Mouse (Mus musculus) heart, adult 18-20 months (tissue): Measurements from ENCODE around the gene Rgs6. TPM values are rescaled to one million over a fixed set of nuclear protein-coding genes. Genes with fewer than 3 reads are reported as not detected.

ENCODE experiments used
- DNase-seq, 2 experiments: peaks; one replicate each; pipeline ENCODE4 v3.0.0; 2021 to 2022; ENCODE audit warnings: mixed read lengths in 1 of 2
- total RNA-seq, 2 experiments: library from RNA; stranded (reverse); gene quantifications; 2 replicates each; pipeline ENCODE4 v1.2.3; 2021

The Rgs6 gene
- total RNA-seq, 2 experiments from 2014 or later = 8.8 to 11.5 TPM

DNA sequence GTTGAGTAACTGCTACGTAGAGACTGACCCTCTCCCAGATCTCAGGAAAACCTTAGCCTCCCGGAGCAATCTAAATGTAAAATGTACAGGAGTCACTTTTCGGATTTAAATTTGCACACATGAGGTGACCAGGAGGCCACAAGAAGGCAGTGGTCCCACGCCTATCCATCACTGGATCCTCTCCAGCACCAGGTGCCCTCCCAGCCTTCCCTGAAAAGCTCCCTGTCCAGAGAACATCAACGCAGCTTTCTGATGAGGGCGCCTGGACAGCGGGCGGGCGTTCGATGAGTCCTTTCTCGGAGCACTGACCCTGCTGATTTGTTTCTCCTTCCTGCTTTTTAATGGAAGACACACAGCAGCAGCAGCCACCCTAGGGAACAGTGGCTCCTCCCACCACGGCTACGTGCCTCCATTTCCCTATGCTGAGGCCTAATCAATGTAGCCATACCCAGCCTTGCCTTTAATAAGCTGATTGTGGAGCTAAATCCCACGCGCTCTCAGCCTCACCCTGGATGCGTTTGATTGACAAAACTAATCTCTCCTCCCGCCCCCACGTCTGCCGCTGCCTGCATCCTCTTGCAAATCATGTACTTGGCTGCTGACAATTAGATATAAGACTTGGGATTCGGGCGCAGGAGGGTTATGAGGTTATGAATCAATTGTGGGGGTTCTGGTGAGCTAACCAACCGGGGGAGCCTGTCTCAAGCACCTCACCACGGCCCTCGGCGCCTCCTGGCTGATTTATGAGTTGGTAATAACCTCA, 449.9 kb downstream of the Rgs6 start:
- no peak for DNase-seq

DNA sequence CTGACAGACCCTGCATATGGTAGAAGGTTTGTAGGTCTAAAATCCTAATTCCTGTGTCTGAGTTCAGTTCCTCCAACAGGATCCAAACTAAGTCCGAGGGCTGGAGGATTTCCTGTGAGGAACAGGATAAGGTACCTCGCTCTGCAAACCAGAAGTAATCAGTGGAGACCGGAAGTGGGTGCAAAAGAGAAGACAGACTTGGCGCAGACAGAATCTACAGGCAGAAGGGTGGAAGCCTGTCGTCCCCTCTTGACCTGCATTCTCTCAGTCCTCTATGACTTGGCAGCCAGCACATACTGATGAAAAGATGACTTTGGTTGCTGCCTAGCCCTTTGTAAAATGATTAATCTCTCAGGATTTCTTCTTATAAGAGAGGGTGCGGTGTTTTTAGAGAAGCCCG, 450.7 kb downstream of the Rgs6 start:
- peak in 1 of 2 experiments; percentile 11 for DNase-seq

DNA sequence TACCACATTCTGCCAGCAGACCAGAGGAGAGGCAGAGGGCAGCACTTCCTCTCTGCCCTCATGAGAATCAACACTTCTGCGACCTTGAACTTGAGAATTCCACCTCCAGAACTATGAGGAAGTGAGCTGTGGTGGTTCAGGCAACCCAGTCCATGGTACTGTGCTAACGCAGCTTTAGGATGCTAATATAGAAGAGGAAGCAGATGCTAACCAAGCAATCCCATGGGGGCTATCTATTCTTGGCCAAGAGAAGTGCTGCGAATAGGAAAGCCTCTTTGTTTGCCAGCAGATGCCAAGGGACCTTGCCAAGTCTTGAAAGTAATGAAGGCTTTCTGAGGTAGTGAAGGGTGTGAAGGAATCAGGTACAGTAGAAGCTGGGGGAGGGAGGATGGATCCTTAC, 451.8 kb downstream of the Rgs6 start:
- no peak for DNase-seq

DNA sequence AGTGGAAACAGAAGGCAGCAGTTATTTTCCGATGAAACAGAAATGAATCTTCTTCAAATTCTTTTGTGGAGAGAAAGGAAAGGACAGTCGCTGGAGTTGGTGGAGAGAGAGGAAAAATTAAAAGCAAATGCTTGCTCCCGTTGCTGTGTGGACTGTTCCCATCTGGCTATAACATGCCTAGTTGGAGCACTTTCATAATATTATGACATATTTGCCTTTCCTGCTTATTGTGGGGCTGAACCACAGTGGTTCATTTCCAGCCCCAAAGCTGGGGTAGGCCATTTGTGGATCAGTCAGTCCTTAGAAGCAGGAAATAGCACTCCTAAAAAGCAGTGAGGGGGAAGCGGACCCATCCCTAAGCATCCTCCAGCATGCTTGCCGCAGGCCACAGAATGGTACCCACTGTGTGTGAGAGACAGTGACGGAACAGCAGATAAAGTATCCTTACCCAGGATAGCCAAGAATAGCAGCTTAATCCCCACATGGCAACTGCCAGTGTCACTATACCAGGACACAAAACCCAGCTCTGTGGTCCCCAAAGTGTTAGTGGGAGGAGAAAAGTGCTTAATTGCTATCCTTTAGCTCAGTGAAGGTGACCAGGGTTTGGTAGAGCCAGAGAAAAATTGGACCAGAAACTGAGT, 456.0 kb downstream of the Rgs6 start:
- no peak for DNase-seq

DNA sequence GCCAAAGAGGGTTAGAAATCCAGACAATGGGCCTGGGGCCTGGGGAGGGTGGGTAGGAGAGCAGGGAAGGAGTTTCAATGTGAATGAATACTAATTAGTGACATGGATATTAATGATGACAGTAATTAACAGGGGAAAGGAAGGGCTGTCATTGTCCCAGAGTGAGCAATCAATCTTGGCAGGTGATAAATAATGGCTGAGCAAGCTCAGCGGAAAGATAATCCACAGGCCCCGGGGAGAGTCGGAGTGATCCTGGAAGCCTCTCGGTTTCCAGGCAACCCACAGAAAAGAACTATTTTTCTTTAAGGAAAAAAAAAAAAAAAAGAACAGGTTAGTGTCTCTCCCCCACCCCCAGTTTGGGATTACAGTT, 456.5 kb downstream of the Rgs6 start:
- no peak for DNase-seq

DNA sequence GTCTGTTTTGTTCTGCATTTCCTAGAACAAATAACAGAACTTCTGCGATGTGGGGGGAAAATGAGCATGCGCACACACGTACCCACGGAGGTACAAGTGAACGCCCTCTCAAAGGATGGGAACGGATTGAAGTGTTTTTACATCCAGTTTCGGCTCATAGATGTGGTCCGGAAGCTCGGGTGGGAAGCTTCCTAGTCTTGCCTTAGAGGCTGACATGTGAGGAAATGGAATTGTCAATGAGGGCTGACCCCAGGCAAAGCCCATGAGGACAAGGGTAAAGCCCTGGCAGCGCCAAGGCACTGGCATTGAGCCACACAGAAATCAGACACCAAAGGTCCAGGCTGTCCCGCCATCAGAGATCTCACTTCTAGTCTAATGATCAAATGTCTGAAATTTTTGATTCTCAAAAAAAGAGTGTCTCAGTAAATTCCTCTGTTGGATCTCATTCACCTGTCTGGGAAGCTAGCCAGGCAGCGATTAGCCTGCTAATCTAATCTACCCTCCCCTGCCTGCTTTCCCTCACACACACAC, 457.0 kb downstream of the Rgs6 start:
- DNase-seq = peak; percentile 35 to 40

DNA sequence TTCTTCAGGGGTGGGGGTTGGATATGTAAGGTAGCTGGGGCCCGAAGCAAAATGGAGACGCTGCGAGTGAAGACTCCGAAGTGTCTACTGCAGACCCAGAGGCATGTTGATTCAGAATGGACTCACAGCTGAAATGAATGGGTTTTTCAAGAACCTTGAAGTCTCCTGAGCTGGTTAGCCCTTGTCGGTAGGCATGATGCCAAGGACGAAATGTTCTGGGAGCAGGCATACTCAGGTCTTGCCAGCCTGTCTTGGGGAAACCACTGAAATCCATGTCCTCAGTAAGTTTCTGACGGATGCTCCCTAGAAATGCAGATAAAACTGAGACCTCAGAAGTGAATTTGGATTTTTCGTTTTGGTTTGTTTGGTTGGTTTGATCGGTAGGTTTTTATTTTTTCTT, 458.6 kb downstream of the Rgs6 start:
- no peak for DNase-seq

DNA sequence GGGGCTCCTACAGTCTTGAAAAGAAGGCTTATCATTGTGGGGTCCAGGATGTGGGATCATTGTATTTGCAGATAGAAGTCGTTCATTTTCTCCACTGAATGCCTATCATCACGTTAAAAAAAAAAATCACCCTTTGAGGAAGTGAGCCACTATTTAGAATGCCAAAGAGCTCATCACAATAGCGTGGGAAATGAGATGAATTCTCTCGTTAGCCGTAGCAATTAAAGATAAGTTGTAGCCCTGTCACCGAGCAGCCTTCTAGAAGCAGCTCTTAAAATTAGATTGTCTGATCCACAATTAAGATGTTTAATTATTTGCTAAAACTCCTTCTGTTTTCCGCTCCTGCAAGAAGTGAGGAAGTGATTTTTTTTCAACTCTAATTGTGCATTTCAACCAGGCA, 459.6 kb downstream of the Rgs6 start:
- no peak for DNase-seq

DNA sequence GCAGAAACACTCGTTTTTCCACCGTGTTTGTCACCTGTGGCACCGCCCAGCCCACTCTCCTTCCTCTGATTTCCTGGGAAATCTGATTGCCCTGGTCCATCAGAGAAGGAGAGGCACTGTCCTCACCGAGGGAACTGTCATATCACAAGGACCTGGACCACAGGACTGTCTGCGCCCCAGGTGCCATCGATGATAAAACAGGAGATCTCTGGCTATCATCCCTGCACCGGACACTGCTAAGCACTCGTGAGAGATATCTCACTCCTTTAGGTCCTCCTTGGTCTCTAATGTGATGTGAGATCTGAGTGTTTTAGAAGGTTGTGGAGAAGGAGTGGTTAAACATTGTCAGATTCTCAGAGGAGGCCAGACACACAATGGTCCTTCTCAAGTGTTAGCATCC, 462.4 kb downstream of the Rgs6 start:
- no peak for DNase-seq

DNA sequence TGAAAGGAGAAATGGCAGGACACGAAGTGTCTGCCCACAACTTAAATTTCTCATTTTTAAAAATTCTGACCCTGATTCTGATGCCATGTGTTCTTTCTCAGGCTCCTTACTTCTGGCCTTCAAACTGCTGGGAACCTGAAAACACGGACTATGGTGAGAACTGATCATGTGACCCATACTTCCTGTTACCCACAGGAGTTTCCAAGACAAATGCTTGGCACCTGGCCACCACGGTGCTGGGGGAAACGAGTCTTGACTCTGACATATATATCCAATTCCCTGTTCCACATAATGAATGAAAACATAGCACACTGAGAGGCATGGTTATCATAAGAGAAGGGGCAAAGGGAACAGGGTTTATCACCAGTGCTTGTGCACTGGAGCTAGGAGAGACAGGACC, 464.3 kb downstream of the Rgs6 start:
- DNase-seq = no peak

DNA sequence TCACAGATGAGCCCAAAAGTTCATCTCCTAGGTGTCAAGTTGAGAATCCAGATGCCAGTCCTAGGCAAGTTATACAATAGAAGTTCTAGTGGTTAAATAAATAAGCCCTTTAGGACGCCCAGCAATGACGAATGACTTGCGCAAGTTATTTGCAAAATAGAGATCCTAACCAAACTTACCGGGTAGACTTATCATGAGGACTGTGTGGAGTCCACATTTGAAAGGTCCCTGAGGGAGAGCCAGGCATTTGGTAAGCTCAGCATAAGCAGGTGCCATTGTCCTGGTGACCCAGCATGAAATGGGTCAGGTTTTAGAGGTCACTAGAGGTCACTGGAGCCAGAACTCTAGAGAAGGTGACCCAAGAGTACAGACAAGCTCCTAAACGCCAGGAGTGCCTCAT, 467.6 kb downstream of the Rgs6 start:
- no peak for DNase-seq

DNA sequence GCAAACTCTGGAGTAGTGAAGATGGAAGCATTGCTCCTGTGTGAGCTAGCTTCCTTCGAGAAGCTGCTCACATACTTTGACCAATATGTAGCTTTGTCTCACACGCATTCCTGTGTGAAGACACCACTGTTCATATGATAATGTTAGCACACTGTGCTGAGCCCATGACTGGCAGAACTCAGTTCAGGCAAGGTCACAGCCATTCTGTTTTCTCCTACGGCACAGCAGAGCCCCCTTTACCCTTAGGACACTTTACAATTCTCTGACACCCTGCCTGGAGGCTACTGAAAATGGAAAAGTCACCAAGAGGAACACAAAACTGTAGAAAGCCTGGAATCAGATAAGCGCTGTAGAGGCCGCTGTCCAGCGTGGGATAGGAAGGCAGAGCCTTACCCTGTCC, 478.3 kb downstream of the Rgs6 start:
- DNase-seq = no peak

DNA sequence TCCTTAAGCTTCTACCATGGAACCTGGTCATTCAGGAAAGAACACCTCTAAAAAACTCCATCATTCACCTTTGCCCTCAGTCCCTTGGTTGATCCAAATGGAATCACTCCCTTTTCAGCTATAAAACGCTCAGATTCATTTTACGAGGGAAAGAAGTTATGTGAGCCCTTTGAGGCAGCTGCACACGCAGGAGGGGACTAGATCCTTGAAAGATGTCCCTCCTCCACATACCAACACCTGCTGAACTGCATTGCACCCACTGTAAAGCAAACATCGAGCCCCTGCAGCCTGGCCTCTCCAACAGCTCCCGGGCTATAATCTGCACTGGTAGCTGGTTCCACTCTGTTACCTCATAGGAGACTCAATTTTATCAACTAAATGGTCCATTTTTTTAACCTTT, 482.8 kb downstream of the Rgs6 start:
- no peak for DNase-seq

DNA sequence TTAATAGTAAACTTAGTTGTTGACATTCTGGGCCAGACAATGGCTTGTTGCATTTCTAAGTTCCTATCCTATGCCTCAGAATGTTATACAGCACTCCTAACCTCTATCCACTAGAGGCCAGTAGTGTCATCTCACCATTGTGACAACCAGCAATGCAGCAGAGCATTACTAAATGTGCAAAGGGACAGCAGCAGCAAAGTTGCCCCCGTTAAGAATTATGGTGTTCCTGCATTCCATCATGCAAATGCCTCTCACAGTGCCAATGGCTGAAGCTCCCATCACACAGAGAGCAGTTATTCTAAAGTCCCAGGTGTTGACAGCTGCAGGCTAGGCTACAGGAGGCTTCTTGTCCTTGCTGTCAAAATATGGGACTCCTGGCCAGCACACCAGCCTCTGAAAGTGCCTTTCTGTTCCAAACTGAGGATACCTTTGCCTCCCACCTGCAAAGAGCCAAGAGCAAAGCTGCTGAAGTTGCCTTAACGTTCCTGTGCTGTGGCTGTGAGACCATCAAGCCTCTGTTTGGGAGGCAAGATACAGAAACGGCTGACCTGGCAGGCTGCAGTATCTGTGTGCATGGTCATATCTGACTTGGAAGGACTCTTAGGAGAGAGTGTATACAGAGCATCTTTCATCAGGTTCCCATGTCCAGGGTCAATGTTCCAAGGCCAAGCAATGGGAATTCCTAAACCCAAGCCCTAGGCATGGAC, 484.2 kb downstream of the Rgs6 start:
- DNase-seq = peak in 1 of 2 experiments; percentile 36

DNA sequence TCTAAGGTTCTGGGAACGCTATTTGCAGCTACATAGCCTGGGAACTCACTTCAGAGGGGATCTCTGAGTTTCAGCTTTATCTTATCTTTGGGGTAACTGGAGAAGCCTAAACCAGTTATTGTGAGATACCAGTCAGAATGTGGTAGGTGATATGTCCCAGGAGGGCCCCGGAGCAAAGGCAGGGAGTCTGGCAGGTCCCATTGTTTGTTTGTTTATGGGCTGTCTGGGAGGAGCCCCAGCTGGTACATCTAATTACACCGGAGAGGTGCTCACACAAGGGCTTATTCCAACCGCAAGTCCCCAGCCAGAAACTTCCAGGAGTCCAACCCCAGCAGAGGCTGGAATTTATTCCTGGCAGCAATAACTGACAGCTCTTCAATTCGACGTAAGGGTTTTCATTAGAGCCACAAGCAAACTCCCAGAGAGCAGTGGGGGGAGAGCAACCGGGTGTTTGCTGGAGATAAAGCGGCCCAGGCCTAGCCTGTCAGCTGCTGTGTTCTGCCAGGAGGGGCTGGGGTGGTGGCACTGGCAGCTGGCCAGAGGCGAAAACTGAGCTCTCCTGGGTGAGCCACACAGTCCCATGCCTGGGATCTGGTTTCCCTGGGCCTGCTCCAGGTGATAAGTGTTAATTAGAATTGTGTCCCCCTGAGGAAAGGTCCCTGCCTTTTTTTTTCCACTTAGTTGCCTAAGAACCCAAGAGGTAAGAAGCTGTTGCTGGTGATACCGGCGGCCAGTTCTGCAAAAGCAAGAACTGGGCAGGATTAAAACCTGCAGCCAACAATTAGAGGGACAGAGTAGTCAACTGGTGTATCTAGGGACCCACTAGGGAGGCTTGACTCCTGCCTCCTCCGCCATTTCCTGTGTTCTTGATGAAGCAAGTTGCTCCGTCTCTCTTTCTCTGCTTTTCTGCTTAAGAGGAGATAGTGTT, 485.1 kb downstream of the Rgs6 start:
- DNase-seq = peak; percentile 78 to 80

DNA sequence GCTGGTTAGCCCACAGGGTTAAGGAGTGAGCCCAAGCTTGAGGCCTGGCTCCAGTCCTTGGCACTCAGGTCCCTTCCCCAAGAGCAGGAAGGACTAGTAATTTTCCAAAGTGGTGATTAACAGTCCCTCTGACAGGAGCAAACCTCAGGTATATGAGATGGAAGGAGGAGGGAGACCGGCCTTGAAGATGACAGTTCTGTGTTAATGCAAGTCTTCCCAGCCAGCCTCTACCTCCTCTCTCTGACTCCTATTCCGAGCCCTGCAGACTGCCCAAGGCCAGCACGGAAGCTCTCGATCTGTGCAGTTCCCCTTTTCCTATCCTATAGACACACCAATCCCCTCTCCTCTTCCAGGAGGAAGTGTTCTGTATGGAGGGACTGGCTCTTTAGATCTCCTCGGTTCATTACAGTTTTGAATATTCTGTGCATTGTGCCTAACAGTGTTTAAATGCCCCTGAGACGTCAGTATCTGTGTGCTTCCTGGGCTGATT, 485.8 kb downstream of the Rgs6 start:
- no peak for DNase-seq

DNA sequence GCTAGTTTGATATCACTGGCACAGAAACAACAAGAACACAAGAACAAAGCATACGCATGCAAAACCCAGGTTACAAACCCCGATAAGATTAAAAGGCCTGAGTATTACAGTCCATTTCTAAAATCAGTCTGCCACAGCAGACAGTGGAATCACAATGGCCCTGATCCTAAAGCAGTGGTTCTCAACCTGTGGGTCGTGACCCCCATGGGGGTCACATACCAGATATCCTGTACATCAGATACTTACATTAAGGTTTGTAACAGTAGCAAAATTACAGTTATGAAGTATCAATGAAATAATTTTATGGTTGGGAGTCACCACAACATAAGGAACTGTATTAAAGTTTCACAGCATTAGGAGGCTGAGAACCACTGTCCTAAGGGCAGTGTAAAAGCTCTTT, 488.1 kb downstream of the Rgs6 start:
- no peak for DNase-seq

DNA sequence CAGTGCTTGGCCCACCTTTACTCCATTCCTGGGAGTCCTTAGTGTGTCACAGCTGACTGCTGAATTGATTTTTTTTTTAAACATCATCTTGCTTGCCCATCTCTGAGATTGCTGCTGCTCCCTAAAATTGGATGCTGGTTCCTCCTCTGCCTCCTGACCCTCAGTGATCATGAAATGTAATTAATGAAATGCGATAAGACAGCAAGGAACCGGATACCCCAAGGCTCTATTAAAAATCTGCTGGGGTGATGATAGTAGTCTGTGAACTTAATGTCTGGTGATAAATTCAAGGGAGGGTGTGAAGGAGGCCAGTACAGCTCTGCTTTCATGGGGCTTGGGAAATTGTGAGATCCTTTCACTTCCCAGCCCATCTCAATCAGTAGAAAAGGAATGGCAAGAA, 489.4 kb downstream of the Rgs6 start:
- no peak for DNase-seq

DNA sequence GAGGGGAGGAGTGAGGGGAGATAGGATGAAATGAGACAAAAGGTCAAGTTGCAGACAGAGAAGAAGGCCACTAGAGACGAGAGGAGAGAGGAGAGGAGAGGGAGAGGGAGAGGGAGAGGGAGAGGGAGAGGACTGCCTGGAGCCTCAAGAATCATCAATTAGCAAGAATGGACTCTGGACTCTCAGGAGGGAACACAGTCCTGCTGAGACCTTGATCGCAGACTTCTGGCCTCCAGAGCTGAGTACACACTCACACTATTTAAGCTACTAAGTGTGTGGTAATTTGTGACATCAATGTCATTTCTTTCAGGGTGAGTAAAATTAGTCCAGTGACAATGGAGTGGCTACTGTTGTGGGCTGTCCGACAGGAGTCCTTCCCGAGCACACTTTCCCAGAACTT, 495.3 kb downstream of the Rgs6 start:
- no peak for DNase-seq

DNA sequence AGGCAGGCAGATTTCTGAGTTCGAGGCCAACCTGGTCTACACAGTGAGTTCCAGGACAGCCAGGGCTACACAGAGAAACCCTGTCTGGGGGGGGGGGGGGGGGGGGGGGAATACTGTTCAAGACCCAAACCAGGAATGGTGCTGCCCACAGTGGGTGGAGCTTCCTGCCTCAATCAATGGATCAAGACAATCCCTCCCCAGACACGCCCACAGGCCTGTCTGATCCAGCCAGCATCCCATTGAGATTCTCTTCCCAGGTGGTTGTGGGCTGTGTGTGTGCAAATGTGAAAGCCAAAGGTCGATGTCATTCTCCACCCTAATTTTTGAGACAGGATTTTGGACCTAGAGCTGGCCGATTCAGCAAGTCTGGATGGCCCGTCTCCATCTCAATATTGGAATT, 496.5 kb downstream of the Rgs6 start:
- DNase-seq = no peak

DNA sequence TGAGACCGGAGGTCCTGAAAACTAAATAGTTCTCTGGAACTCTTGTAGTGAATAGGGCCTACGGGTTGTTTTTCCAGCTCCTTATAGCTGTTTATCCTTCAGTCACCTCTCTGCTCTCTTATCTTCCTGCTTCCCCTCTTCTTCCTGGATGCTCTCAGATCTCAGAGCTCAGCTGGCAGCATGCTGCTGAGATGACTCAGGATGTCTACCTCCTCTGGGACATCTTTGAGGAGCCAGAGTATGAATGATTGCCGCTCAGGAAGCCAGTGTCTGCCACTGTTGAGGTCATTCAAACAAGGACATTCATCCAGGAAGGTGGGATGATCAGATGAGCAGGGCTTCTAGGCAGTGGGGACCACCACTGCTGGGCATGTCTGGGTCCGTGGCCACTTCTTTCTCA, 498.9 kb downstream of the Rgs6 start:
- DNase-seq = no peak

DNA sequence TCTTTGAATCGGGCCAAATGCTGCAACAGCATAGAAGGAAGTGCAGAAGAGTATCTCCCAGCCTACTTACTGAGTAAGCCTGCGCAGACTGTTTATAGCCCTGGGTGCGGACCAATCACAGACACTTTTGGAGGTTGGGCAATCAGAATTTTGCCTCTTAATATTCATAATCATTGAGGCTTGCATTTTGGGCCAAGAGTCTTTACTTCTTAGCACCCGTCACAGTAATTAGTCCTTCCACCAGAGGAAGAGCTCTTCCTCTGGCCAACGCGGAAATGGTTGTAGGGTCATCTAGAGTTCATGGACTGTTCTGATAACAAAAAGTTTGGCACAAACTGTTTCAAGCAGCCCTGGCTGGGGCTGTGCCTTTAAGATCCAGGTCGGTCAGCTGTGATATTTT, 499.5 kb downstream of the Rgs6 start:
- peak; percentile 34 to 56 for DNase-seq
